Mouse (Mus musculus) E14TG2a.4 (cell line): Measurements from ENCODE around the gene Inhba.

Experiments used
- CTCF ChIP-seq: conservative IDR thresholded peaks from 2 replicates; pipeline ENCODE4 v1.5.1; 2014; ENCODE audit warnings: low read length
- NANOG ChIP-seq: IDR thresholded peaks from 2 replicates; pipeline ENCODE4 v1.6.1; 2014; ENCODE audit warnings: borderline replicate concordance, low read length, mixed read lengths

GRCm38 (mm10) chr13:16022536-16022935 is 10.9 kb downstream of the Inhba start:
- TF ChIP-seq CTCF (no peak), NANOG (no peak)
